Mouse (Mus musculus) cerebellum, postnatal 25 days (tissue): ENCODE measurements around the gene Gm7030.
"Not testable (repeated sequence)": the region's sequence is repeated elsewhere in the genome, so short reads cannot be mapped to it uniquely, and the experiment has no call there.

Experiments used
- DNase-seq, 2 experiments: peaks; one replicate each; pipeline ENCODE4 v3.0.0; 2021; ENCODE audit warnings: mixed read lengths in 2 of 2

Gm7030 gene

DNA sequence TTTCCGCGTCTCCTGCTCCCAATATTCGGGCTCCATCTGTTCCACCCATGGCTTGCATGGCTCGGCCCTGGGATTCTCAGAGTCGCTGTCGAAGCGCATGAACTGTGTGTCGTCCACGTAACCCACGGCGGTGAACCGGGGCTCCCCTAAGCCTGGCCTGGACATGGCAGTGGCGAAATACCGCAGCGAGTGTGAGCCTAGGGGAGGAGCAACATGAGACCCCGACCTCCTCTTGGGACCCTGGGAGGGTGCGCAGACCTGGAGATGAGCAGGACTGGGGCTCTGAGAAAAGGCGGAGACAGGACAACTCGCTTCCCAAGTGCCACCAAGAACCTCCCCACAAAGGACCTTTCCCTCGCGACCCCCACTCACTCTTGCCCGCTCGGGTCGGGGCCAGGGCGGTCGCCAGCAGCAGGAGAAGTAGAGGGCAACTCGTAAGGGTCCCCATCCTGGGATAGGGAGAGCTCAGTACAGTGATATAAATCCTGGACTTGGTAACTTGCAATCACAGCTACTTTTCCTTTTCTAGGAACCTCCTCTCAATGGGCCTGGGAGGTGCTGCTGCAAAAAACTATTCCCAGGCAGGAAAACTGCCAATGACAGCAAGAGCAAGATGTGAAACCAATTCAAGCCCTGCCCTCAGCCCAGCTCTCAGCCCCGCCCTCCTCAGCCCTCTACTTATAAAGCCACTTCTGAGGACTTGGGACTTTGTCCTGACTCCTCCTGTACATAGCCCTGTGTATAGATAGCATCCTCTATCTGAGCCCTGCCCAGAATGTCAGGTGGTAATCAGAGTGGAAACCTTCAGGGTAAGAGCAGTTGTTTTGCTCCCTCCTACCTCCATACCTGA is at the start of gene Gm7030:
TSS of gene Gm7030 (minus strand) at position 458 of the 850 bp plus-strand sequence.
- not testable (repeated sequence) for DNase-seq

DNA sequence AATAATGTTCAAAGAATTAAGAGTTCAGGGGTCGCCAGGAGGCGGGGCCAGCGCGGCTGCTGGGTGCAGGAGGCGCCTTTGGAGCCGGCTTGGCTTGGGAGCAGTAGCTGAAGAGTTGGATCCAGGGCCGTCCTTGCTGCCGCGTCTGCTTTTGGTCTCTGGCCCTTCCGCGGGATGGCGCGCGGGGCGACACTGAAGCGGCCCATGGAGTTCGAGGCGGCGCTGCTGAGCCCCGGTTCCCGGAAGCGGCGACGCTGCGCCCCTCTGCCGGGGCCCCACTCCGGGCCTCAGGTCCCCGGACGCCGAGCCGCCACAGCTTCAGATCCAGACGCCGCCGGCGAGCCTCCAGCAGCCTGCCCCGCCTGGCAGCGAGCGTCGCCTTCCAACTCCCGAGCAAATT is 49.7 kb upstream of the Gm7030 start:
- DNase-seq, result peak in 1 of 2 experiments; percentile 7

DNA sequence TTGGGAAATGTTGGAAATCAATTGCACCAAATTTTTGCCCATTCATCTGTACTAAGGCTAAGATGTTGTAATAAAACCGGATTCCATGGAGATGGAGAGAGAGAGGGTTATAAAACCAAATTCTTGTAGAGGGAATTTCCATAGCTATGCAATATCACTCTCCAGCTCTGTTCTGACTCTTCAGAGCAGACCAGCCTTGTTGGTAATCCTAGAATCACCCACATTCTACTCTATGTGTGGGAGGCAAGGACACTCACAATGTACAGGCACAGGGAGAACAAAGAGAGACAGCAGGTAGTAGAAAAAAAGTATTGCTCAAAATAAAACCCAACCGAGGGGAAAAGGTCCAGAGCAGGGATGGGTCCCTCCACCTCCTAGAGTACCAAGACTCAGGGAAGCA is 46.9 kb upstream of the Gm7030 start:
- DNase-seq, result not testable (repeated sequence)

DNA sequence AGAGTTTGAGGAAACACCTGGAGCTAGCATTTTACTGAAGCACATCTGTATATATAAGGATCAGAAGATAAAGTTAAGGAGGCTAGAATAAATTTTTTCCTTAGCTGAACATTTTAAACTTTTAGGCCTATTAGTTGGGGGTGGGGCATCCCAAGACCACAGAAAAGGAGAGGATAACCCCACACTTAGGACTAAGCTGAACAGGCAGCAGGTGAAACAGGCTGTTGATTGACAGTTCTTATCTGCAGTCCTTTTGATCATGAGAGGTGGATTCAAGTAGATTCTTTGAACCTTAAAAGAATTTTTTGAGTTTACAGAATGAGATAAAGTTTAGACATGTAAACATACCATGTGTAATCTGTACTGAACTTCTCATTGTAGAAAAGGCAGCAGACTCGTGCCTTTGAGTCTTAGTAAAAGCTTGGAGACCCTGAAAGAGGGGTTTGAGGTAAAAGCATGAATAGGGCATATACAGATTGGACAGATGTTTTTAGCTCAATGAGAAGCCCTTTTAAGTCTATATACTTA is 41.1 kb upstream of the Gm7030 start:
- DNase-seq, result no peak

DNA sequence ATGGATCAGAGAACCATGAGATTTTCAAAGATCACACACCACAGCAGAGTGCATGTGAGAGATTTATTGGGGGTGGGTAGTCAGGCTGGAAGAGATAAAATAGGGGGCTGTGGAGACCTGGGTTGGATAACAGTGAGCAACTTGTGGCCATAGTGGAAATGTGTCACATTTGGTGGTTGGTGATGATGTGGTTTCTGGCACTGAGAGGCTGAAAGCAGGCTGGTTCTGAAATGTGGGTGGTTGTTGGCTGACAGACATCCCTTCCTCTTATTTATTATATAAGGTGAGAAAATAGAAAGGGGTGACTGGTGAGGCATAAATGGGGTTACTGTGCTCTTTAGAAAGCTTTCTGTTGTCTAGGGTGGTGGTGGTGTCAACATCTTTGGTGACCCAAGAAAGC is 40.5 kb upstream of the Gm7030 start:
- DNase-seq, result no peak

DNA sequence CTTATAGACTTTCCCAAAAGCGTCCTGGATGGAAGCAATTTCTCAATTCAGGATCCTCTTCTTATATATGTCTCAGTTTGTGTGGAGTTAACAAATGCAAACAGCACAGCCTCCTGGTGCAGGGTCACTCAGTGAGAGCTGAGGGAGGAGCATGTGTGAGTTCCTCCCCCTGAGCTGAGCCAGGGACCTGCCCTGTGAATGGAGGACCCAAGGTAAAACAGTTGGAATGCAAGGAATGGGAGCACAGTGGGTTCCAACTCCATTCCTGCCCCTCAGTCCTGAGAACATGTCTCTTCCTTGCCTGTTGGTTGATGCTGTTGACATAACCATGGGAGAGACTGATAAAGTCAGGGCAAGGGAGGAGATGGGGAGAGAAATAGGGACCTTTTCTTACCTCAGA is 39.9 kb upstream of the Gm7030 start:
- DNase-seq, result not testable (repeated sequence)

DNA sequence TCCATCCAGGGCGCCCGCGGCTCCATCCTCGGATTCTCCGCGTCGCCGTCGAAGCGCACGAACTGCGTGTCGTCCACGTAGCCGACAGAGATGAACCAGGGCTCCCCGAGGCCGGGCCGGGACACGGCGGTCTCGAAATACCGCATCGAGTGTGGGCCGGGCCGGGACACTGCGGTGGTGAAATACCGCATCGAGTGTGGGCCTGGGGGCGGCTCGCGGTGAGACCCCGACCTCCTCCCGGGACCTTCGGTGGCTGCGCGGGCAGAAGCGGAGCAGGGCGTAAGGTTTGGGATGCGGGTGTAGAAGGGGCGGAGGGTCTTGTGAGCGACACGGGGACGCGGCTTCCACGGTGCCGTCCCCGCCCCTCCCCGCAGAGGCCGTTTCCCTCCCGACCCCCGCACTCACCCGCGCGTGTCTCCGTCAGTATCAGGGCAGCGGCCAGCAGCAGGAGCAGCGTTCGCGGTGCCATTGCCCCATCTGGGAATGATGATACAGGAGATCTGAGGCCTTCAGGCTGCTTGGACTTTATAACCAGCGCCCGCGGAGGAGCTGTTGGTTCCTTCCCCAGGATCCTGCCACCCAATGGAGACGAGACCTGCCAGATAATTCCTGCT is 38.9 kb upstream of the Gm7030 start, which contains the start of gene Gm8909:
TSS of gene Gm8909 (minus strand) at position 499 of the 614 bp plus-strand sequence.
- DNase-seq, result peak in 1 of 2 experiments; percentile 9

DNA sequence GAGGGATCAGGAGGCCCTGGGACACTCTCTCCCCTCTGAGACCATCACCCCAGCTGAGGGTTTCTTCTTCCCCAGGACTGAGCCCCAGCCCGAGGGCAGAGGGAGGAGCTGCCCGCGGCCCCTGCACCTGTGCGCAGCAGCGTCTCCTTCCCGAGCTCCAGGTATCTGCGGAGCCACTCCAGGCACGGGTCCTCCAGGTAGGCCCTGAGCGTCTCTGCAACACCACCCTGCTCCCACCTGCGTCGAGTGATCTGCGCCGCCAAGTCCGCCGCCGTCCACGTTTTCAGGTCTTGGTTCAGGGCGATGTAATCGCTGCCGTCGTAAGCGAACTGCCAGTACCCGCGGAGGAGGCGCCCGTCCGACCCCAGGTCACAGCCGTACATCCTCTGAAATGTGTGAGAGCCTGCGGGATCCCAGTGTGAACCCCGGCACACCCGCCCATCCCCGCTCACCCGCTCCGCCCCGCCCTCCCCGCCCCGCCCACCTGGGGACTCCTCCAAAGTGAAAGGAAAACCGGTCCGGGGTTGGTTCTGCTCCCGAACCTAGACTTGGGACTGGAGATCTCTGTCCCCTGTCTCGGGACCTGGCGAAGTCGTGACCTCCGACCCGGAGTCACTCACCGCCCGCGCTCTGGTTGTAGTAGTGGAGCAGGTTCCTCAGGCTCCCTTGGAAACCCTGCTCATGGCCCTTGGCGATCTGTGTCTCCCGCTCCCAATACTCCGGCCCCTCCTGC is 38.2 kb upstream of the Gm7030 start:
- no peak for DNase-seq

DNA sequence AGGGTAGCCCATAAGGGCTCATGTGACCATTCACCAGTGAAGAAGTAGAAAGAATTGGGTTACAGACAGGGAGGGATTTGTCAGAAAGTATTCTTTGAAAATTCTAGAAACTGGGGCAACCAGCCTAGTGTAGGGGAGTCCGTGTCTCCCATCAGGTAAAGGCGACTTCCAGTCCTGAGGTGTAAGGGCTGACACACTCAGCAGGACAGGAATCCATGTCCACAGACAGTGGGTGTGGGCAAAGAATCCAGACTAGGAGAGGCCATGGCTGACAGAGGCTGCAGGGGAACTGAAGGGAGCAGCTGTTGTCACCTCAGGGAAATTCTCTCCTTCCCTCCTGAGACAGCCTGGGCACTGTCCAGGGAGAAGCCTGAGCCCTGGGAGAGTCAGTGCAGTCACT is 37.7 kb upstream of the Gm7030 start:
- DNase-seq, result not testable (repeated sequence)

DNA sequence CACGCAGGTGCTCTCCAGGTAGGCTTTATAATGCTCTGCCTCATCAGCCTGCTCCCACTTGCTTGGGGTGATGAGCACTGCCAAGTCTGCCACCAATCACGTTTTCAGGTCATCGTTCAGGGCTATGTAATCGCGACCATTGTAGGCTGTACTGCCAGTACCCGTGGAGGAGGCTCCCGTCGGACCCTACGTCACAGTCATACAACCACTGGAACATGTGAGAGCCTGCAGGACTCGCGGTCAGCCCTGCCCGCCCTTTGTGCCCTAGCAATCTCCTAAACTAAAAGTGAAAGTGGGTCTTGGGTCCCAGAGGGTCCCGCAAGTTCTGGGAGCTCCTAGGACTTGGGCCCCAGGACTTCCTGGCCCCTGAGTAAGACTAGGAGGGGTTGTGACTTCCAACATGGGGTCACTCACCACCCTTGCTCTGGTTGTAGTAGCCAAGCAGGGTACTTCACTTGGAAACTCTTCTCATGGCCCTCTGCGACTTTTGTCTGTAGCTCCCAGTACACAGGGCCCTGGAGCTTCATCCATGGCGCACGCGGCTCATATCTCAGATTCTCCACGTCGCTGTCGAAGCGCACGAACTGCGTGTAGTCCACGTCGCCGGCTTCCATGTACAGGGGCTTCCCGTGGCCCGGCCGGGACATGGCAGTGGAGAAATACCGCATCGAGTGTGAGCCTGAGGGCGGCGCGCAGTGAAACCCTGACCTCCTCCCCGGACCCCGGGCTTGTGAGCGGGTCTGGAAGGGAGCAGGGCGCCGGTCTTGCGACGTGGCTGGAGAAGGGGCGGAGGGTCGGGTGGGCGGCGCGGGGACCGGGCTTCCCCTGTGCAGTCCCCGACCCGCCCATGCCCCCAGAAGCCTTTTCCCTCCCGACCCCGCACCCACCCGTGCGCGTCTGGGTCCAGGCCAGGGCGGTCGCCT is 32.2 kb upstream of the Gm7030 start:
- no peak for DNase-seq

DNA sequence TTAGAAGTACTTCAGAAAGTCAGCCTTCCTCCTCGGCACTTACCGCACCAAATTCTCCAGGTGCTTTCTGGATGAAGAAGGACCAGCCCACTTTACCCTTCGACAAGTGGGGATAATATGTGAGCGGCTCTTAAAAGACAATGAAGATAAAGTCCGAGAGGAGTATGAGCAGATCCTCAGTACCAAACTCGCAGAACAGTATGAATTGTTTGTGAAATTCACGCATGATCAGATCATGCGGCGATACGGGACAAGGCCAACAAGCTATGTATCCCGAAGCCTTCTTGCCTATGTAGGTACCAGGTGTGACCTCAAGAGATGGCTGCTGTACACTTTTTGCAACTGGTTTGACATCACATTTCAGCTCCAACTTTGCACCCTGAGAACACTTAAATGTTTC is 29.0 kb upstream of the Gm7030 start:
- not testable (repeated sequence) for DNase-seq

DNA sequence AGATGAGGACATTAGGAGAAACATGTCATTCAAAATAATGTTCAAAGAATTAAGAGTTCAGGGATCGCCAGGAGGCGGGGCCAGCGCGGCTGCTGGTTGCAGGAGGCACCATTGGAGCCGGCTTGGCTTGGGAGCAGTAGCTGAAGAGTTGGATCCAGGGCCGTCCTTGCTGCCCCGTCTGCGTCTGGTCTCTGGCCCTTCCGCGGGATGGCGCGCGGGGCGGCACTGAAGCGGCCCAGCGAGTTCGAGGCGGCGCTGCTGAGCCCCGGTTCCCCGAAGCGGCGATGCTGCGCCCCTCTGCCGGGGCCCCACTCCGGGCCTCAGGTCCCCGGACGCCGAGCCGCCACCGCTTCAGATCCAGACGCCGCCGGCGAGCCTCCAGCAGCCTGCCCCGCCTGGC is 28.6 kb upstream of the Gm7030 start:
- DNase-seq, result peak in 1 of 2 experiments; percentile 5

DNA sequence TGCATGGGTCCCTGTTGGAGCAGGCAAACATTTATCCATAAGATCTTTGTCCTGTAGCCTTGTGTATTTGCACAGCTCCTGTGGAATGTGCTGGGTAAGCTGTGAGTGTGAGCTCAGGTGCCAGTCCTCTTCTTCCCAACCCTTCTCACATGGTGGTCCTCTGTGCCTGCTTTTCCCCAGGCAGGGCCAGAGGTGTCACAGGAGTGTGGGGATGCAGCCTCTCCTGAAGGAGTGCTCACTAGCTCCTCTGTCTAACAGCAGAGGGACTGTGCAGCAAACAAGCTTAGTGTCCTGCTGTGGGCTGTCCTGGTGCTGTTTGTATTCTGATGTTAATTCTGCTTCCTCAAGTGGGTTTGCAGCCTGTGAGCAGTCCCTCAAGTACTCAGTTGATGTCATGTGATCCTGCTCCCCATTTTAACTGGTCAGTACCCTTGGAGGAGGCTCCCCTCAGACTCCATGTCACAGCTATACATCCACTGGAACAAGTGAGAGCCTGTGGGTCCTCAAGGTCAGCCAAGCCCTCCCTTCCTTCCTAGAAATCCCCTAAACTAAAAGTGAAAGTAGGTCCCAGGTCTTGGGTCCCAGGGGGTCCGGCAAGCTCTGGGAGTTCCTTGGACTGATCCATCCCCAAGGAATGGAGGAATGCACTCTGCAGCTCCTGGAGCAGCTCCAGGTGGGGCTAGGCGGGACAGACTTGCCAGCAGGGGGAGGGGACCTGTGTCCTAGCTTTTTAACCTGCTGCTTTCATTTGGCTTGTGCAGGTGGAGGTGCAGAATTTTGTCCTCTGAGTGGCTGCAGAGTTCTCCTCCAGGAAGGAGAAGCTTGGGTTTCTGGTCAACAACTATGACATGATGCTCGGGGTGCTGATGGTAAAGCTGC is 25.3 kb upstream of the Gm7030 start:
- DNase-seq, result no peak

DNA sequence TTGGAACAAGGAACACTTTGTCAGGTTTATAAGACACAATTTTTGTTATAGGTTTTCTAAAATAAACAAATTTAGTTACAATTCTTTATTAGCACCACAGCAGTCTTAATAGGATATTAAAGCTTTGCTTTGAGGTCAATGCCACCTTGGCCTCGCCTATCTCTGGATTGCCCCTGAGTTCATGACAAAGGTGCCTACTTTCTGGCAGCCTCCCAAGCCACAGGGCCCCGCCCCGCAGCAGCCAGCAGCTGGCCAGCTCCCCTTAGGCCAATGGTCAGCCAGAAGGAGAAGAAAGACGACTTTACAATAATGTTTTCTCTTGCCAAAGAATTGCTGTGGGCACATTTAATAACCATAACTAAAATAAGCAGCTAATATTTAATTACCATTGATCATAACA is 22.0 kb upstream of the Gm7030 start:
- DNase-seq, result not testable (repeated sequence)

DNA sequence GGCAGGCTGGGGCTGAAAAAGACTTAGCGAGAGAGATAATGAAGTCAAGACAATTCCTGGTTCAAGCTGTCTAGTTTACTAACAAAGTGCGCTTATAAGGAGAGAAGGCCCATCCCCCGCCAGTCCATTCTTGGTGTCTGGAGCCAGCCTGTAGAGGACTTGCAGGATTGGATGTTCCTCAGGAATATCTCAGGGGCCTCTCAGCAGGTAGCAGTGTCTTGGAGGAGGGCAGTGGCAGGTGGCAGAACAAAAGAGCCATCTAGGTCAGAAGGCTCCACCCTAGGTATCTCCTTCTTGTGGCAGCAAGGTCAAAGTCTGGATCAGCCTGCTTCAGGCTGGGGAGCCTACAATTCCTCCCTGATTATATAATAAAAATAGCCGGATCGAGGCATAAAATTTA is 19.2 kb upstream of the Gm7030 start:
- DNase-seq, result not testable (repeated sequence)

DNA sequence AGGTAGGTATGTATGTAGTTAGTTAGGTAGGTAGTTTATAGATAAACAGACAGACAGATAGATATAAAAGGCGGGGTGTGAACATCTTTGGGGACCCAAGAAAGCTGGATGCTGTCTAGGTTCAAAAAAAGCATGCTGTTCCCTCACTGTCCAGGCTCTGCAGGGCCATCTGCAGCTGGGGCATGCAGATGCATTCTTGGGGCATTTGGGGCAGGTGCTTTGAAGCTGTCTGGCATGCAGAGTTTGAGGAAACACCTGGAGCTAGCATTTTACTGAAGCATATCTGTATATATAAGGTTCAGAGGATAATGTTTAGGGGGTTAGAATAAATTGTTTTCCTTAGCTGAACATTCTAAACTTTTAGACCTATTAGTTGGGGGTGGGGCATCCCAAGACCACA is 17.7 kb upstream of the Gm7030 start:
- DNase-seq, result not testable (repeated sequence)

DNA sequence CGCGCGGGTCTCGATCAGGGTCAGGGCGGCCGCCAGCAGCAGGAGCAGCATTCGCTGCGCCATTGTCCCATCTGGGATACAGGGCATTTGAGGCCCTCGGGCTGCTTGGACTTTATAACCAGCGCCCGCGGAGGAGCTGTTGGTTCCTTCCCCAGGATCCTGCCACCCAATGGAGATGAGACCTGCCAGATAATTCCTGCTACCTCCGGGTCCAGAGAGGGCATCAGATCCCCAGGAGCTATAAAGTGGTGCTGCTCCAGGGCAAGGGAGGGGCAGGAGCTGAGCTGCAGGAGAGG is 16.6 kb upstream of the Gm7030 start:
- DNase-seq, result not testable (repeated sequence)

DNA sequence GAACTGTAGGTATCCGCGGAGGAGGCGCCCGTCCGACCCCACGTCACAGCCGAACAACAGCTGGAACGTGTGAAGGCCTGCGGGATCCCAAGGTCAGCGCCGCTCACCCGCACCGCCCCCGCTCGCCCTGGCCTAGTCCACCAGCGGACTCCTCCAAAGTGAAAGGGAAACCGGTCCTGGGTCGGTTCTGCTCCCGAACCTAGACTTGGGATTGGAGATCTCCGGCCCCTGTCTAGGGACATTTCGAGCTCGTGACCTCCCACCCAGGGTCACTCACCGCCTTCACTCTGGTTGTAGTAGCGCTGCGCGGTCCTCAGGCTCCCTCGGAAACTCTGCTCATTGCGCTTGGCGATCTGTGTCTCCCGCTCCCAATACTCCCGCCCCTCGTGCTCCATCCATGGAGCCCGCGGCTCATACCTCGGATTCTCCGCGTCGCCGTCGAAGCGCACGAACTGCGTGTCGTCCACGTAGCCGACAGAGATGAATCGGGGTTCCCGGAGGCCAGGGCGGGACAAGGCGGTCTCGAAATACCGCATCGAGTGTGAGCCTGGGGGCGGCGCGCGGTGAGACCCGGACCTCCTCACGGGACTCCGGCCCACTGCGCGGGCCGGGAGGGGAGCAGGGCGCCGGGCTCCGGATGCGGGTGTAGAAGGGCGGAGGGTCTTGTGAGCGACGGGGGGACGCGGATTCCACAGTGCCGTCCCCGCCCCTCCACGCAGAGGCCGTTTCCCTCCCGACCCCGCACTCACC is 16.1 kb upstream of the Gm7030 start:
- peak in 1 of 2 experiments; percentile 4 for DNase-seq

DNA sequence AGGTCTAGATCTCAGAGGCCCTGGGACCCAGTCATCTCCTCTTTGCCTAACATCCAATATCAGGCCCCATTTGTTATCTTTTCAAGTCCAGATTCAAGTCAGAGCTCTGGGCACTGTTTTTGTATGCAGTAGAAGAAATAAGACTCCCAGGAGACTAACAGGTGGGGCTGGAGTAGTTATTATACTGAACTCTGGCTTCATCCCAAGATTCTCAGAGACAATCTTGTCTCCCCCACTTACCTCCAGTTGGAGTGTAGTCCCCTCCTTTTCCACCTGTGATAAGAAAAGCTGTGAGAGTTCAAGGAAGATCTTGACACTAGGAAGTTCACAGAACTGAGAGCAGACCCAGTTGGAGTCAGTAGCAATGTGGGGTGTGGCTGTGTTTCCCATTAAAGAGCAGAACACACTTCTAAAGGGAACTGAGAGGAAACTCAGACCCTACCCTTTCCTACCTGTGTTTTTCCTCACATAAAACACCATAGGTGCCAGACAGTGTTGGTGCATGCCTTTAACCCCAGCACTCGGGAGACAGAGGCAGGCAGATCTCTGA is 7.1 kb upstream of the Gm7030 start:
- DNase-seq, result not testable (repeated sequence)
